Mouse (Mus musculus) c-Kit-positive CD71-positive TER-119-negative erythroid progenitor cells, embryonic 14.5 days (primary cell): ENCODE measurements around the gene Spata13.
A peak's percentile ranks its signal among the peaks of the same experiment; 100 is the strongest.

ENCODE experiments used
- DNase-seq: peaks from one replicate; pipeline ENCODE4 v3.0.0-alpha.2; 2013; ENCODE audit warnings: low read depth

The Spata13 gene

DNA sequence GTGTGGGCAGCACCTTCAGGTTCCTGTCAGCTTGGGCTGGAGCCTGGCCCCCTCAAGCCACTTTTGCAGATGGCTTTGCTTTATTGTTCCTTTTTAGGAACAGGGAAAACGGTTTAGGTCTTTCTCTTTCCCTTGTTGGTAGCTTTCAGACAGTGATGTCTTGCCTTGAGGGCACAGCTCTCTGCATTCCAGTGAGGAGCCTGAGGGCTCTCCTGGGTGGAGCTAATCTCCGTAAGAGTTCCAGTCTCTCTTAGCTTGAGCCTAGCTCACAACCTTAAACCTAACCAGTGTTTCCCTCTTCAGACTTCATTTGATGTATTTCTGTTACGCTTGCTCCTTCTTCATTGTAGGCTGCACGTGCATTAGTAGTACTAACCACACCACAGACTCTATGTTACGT, 81.9 kb downstream of the Spata13 start:
- DNase-seq = no peak

DNA sequence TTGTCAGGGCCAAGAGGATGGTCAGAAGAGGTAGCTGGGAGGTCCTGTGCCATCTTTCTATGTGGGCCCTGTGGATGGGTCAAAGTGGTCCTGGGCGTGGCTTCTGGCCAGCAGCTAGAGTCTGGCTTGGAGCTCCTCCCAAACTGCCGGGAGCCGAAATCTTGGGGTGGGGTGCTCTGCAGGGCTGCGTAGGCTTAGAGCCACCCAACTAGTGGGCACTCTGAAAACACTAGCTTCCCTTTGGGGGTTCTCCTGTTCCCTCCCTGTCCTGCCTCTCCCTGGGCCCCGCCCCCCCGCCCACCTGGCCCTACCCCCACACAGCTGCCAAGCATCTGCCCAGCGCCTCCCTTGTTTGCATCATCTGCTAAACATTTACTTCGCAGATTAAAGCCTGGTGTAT, 87.5 kb downstream of the Spata13 start:
- DNase-seq = no peak

- no peak for DNase-seq
Observed at GRCm38 (mm10) chr14:60721938-60722337, 88.1 kb downstream of the Spata13 start.

DNA sequence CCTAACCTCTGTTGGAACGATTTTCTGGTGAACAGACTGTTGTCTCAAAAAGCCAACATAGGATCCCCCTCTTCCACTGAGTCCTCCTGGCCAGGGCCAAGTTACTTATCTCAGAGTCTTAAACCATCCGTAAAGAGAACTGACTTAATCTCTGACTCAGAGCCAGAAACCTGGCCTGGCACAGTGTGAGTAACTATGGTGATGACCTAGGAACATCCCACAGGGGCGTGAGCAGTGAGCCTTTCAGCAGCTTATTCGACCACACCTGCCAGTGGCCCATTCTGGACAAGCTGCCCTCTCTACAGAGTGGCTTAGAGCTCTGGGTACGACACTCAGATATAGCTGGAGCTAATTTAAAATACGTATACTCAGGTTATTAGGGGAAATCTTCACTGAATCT, 92.3 kb downstream of the Spata13 start:
- no peak for DNase-seq

- no peak for DNase-seq
Observed at GRCm38 (mm10) chr14:60727130-60727529, 93.3 kb downstream of the Spata13 start.

- DNase-seq = no peak
Observed at GRCm38 (mm10) chr14:60732081-60732480, 98.3 kb downstream of the Spata13 start.

- no peak for DNase-seq
Observed at GRCm38 (mm10) chr14:60732787-60733186, 99.0 kb downstream of the Spata13 start.

GRCm38 (mm10) chr14:60733706-60734105, 99.9 kb downstream of the Spata13 start:
- no peak for DNase-seq

DNA sequence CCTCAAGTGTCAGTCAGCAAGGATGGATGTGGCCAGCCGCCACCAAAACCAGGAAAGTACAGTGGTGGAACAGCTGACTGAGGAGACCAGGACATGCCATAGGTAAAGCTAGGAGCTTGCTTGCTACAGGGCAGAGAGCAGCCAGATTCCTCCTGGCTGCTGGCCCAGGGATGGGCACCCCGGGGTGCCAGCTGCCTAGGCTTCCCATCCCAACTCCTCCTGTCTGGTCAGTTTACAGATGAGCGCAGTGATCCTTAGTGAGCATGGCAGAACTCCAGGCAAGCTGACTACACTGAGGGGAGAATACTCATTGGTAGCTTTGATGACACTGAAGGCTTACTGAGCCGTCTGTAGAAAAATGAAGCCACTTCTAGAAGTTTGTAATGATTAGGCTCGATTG, 101.4 kb downstream of the Spata13 start:
- no peak for DNase-seq

DNA sequence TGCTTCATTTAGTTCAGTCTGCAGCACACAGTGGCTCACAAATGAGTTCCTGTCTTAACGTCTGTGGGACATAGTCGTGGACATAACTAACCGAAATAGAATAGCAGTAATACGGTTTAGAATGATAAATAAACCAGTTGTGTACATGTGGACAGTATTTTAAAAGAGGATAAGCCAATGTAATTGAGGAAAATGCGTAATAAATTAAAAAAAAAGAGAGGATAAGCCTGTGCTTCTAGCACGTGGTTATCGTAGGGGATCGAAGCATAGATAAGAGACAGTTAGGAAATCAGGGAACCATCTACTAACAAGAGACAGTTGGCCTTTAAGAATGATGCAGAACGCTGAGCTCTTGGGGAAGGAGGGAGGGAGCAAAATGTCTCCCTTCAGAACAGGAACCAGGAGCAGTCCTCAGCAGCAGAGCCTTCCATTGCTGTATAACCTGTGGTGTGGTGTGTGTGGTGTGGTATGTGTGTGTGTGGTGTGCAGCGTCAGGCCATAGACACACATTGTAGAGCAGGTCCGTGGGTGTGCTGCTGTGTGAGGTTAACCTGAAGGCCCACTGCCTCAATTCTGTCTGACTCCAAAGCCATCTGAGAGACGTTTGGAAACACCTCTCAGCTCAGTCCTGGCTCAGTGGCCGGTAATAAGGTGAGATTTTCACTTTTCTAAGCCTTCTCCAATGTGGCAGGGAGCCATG, 102.2 kb downstream of the Spata13 start:
- DNase-seq = no peak

- peak; percentile 17 for DNase-seq
Observed at GRCm38 (mm10) chr14:60736591-60737192, 102.9 kb downstream of the Spata13 start.

DNA sequence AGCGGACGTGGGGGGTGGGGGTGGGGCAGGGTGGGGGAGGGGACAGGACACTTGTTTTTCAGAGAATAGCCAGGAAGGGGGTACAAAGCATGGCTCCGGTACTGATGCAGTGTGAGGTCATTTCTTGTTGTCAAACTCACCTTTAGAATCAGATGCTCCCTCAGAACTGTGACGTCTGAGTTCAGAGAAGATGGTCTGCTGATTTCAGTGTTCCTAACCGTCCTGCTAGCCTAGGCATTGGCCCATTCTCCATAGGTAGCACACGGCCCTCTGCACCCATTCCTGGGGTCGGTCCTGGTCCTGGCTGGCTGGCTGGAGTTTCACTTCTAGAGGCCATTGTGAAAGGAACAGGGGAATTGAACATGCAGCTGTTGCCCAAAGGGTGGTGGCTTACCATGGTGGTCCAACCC, 103.4 kb downstream of the Spata13 start:
- no peak for DNase-seq

- no peak for DNase-seq
Observed at GRCm38 (mm10) chr14:60738434-60738938, 104.7 kb downstream of the Spata13 start.

GRCm38 (mm10) chr14:60739155-60739554, 105.4 kb downstream of the Spata13 start:
- no peak for DNase-seq

GRCm38 (mm10) chr14:60739616-60740015, 105.8 kb downstream of the Spata13 start:
- no peak for DNase-seq

- DNase-seq = no peak
Observed at GRCm38 (mm10) chr14:60740507-60740906, 106.7 kb downstream of the Spata13 start.

GRCm38 (mm10) chr14:60741033-60741432, 107.2 kb downstream of the Spata13 start:
- no peak for DNase-seq

DNA sequence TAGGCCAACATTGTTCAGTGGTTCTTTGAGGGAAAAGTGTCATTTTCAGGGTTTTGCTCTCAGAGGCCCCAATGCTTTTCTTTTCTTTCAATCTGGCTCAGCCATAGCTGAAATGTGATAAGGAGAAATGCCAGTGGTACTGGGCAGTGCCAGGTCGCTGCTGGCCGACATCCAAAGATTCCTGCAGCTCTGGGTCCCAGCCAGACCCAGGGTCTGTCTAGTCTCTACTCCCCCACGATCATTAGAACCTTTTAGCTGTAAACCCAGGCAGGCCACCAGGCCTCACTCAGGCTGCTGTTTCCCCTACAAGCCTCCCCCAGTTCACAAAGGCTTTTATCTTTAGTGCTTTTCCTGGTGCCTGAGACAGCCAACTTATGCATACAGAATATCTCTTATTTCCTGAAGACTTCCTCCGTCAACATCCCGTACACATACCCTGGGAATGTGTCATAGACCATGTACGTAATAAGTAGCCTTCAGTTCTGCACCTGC, 107.7 kb downstream of the Spata13 start:
- no peak for DNase-seq

DNA sequence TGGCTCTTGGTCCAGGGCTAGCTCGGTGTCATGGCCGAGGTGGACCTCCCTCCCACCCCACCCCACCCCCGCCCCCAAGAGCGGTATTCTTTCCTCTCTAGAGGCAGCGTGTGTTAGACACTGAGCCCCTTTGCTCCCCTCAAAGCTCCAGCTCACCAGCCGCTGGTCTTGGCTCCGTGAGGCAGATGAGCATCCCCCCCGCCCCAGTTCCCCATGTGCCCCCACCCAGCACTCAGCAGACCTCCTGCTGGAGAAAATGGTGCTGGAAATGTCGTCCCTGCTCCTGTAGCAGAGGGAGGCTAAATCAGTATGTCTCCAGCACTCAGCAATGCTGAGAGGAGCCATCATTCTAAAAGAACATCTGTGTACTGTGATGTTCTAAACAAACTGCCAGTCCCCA, 109.9 kb downstream of the Spata13 start:
- DNase-seq = no peak

- DNase-seq = no peak
Observed at GRCm38 (mm10) chr14:60745201-60745600, 111.4 kb downstream of the Spata13 start.

- DNase-seq = no peak
Observed at GRCm38 (mm10) chr14:60746141-60746540, 112.3 kb downstream of the Spata13 start.

GRCm38 (mm10) chr14:60747154-60747870, 113.5 kb downstream of the Spata13 start:
- no peak for DNase-seq

GRCm38 (mm10) chr14:60749880-60750279, 116.1 kb downstream of the Spata13 start:
- DNase-seq = no peak
